Mouse (Mus musculus): ENCODE measurements around the gene Trpc1. TPM values are rescaled to one million over a fixed set of nuclear protein-coding genes. Genes with fewer than 3 reads are reported as not detected.

Gene Trpc1
- 1 to 10 TPM; 4.9 to 5.5 TPM for total RNA-seq (2021)
- long read RNA-seq, experiment 1 = 0 reads
- long read RNA-seq, experiment 2, partial matches to known transcripts = 1 of 2 reads
- long read RNA-seq, experiment 2, other reads (novel, unspliced or antisense) = 0 of 2 reads

DNA sequence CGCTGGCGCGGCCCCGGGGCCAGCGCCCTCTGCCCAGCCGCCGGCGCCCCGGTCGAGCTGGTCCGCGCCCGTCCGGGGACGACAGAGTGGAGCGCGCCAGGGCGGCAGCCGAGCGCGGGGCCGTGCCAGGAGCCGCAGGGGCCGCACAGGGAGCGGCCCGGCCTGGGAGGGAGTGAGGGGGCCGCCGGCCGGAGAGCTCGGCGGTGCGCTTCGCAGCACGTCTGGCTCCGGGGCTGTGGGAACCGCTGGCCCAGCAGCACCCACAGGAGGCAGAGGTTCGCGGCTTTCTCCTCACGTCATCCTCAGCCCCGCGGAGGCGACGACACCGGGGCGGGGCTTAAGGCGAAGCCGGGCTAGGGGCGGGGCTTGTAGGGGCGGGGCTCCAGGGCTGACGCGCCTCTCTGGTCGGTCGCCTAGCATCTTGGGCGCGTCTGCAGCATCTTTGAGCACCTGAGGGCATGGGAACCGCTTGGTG, at the start of gene Trpc1:
Gene Trpc1 (minus strand): TSS at position 339 of the 475 bp plus-strand sequence.
- DNase-seq = peak; percentile 88

DNA sequence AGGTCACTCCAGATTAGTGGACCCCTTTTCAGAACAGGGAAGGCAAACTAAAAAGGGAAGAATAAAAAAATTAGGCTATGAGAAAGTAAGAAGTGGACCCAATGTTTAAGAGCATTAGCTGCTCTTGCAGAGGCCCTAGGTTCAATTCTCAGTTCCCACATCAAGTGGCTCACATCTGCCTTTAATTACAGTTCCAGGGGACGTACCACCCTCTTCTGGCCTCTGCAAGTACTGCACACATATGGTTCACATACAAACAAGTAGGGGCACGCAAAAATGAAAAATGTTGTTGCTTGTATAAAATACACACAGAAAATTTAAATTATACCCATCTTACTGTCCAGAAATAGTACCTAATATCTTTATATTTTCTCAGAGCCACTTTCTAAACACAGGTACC, 46.1 kb upstream of the Trpc1 start:
- DNase-seq = no peak

DNA sequence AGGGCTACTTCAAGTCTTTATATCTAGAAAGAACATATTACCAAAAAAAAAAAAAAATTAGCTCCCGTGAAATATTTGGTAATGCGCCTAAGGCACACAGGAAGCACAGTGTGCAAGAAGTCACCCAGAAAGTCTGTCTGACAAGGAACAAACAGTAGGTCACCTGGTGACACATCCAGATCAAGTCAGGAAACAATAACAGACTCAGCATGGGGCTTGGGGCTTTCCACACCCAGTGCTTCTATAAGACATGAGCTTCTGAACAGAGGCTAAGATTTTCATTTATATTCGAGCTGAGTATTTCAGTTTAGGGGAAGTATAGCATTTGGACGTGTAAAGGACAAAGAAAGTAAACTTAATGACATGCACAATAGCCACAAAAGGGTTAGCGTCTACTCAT, 45.7 kb upstream of the Trpc1 start:
- DNase-seq = no peak

DNA sequence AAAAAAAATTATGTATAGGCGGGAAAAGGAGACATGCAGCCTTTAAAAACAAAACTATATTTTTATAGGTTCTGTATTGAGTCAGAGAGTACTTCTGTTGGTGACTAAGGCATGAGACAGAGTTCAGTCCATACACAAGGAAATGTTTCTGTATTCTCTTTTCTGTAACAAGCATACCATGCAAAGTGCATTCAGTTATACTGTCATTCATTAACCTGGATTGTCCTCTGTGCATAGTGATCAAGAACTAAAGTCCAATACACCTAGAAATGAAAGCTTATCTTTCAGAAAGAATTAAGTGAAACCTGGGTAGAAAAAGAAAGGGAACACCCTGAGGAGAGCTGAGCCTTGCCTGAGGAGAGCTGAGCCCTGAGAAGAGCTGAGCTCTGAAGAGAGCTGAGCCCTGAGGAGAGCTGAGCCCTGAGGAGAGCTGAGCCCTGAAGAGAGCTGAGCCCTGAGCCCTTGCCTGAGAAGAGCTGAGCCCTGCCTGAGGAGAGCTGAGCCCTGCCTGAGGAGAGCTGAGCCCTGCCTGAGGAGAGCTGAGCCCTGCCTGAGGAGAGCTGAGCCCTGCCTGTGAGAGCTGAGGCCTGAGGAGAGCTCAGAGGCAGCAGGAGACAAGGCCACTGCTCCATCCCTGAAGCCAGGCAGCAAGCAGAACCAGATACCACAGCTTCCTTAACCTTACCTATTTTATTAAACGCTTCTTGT, 45.1 kb upstream of the Trpc1 start:
- no peak for DNase-seq

DNA sequence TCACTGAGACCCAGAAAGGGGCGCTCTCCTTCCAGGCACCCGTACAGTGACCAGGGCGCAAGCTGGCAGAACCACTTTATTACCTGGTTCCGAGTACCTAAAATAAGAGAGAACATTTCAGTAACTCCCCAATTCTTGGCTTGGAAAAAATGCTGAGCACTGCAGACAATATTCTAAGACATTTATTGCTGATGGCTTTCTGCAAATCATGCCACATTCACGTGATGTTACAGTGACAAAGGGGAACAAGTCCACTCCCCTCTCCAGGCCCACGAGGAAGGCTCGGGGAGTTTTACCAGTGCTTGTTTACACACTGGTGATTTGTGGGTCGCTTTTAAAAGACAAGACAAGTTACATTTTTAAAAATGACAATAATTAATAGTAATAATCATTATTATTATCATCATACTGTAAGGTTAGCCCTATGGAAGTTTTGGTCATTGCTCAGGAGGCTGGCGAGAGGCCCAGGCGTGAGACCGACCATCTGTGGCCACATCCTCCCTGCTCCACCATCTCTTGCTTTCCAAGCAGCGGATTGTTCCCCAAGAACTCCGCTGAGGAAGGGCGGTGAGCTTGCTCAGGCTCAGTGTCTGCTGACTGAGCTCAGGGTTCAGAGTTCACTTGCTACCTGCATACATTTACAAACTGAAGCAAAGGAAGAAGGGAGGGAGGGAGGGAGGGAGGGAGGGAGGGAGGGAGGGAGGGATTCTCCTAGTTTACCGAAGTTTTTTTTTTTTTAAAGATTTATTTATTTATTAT, 44.0 kb upstream of the Trpc1 start:
- no peak for DNase-seq

DNA sequence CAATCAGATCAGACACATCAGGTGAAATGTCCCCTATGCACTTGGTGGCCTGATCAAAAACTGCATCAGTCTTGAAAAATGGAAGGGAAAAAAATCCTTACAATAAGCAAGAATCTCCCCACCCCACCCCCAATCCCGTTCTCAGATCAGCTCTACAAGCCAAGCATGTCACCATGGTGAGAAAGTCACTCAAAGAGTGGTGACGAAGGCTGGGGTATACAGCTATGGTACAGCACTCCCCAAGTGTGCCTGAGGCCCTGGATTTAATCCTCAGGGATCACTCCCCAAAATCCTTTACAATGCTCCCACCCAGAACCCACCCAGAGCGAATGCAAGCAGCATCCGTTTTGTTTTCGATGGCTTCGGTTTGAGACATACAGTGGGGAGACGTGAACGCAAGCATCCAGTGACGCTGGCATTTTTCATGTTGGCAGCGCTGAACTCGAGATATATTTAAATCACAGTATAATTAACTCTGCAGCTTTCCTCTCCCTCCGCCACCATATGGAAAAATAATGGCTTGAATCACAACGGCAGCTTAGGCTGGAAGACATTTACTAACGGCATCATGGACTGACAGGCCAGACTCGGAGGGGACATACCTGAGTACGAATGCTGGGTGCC, 34.8 kb upstream of the Trpc1 start:
- no peak for DNase-seq

DNA sequence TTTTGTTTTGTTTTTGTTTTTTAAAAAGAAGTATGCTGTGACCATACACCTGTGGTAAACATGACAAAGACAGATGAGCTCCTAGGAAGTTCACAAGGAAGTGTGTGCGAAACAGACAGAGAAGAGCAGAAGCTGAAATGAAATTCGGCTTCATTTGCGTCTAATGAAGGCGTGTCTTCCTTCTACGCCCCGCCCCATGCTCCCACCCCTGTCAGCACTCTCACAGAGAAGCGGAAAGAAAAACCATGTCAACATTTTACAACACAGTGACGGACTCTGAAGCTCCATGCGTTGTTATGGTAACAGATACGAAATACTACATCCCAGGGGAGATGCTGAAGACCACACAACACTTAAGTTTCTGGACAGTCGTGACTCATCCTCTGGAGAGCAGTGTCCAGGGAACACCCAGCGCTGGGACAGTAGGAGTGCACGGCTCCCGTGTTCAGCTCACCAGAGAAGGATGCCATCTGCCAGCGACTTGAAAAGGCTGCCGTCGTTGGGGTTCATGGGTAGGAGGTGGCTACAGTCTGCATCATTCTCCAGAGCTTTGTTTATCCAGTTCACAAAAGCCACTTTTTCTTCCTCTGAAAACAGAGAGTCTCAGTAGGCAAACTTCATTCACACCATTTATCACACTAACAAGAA, 33.6 kb upstream of the Trpc1 start:
- no peak for DNase-seq

DNA sequence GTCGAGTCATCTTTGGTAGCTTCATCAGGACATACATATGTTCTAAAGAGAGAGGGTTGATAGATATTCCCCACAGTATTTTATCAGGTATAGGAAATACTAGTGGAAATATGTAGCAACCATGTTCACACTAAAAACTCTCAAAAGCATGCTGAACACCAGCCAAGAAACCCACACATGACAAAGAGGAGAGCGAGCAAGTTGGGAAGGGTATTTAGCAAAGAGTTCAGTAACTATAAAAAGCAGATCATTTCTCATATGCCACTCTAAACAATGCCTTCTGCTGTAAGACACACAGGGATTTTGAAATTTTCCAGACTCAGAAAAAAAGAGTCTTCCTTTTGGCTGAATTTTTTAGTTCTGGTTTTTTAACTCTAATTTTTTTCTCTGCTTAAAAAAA, 21.5 kb upstream of the Trpc1 start:
- no peak for DNase-seq

DNA sequence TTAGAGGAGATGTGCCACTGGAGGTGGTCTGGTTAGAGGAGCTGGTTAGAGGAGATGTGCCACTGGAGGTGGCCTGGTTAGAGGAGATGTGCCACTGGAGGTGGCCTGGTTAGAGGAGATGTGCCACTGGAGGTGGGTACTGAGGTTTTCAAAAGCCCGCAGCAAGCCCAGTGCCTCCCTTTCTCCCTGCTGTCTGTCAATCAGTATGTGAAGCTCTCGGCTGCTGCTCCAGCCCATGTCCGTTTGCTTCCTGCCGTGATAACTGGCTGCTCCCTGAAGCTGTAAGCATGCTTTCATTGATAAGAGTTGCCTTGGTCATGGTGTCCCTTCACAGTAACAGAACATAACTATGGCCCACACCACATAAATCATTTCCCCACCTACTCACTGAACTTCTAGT, 13.0 kb upstream of the Trpc1 start:
- DNase-seq = no peak

DNA sequence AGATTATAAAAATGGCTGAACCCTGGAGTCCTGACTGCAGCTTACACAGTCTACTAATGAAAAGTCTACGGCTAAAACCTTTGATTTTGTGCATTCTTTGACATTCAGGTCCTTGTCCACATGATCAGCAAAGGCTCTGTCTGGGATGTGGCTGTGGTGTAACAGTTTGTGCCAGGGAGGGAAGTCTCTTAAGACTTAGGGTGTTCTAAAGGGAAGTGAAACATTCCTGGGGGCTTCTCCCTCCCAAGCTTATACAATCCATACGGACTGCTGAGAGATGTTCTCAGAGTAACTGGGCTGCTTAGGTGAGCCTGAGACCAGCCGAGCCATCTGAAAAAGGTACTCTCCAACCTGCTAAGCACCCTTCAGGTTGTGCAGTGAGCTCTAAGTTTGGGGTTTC, 12.1 kb upstream of the Trpc1 start:
- no peak for DNase-seq

DNA sequence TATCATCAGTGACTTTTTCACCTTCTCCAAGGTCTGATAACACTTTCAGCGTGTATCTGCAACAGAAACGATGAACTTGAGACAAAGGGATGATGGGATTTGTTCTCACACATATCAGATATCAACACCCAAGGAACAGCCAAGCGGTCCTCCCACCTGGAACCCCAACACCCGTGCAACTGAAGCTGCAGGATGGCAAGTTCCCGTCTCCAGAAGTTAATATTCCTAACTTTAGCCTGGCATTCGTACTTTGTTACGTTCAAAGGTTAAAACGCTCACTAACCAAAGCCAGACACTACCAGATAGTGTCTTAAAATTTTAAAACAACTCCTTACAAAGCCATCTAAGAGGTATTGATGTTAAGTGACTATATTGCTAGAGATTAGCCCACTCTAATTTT, 11.2 kb upstream of the Trpc1 start:
- no peak for DNase-seq

DNA sequence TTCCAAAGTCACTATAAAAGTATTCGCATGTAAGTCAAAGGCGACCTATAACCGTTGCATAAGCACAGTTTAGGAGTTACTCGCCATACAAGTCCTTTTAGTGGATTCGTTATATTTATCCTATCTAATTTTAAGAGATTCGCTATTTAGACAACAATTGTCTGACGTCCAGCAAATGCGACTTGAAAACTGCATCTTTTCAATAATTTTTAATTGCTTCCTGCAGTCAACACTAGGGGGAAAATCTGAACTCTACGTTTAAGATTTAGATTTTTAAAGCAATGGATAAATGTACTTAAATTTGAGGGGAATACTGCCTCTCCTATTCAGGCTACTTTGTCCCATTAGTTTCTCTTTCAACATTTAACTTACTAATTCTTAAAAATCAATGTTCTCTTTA, 571 bp upstream of the Trpc1 start:
- DNase-seq = no peak

DNA sequence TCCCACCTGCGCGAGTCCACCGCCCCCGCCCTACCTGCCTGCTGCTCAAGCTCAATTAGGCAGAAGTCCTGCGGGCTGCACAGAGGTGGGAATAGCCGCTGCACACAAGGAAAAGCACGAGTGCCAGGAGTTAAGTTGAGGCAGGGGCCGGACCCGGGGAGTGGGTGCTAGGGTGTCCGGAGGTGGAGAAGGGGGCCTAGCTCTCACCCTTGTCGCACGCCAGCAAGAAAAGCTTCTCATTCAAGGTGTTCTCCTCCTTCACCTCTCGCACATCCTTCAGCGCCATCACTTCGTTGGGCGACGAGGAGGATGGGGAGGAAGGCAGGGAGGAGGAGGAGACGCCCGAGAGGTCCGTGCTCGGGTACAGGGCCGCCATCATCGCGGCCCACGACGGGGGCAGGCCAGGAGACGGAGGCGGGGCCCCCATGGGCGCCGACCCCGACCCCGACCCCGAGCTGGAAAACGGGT, 680 bp downstream of the Trpc1 start:
- DNase-seq = peak; percentile 9

DNA sequence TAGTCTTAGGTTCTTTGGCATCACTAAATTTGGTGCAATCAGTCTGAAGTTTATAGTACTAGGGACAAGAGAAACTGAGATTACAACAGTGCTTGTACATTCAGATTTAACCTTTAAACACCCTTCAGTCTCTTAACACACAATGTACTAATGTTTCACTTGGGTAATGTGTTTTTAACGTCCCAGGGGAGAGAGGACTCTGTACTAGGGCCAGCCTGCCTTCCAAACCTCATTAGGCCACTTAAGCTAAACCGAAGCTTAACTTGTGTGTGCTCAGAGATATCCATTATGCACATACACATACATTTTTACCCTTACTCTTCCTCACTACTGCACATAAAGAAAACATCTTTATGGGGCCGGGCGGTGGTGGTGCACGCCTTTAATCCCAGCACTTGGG, 2.9 kb downstream of the Trpc1 start:
- DNase-seq = no peak

DNA sequence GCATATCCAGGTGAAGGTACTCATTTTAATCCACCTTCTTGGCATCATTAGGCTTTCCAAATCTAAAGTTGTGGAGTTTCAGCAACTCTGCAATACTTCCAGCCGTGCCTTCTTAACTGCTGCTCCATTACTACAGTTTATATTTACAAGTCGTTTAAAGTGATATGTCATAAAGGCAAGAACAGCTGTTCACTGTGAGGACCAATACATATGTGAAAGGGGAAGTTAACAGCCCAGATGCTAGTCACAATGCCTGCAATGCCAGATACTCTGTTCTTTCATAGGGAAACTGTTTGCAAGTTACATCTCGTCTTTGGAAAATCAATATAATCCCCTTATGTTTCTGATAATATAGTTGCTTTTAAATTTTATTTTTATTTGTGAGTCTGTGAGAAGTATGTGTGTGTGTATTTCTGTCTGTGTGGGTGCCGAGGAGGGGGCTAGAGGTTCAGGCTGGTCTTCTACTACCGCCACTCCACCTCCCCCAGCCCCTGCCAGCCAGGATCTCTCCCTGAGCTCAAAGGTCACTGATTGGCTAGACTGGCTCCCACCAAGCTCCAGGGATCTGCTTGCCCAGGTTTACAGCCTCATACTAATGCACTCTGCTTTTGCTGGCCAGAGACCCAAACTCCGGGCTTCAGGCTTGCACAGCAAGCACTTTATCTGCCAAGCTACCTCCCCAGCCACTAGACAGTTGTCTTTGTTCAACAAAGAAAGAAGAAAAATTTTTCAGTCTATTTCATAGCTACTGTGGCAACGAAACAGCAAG, 5.1 kb downstream of the Trpc1 start:
- no peak for DNase-seq

DNA sequence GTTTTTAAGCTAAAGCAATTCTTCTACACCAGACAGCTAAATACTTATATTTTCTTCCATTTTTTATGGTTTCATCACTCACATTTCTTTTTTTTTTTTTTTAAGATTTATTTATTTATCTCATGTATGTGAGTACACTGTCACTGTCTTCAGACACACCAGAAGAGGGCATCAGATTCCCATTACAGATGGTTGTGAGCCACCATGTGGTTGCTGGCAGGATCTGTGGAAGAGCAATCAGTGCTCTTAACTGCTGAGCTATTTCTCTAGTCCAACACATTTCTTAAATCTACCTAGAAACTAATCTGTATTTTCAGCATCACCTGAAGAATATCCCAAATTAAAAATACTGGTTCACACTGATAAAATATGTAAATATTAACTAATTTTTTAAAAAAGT, 13.9 kb downstream of the Trpc1 start:
- no peak for DNase-seq

DNA sequence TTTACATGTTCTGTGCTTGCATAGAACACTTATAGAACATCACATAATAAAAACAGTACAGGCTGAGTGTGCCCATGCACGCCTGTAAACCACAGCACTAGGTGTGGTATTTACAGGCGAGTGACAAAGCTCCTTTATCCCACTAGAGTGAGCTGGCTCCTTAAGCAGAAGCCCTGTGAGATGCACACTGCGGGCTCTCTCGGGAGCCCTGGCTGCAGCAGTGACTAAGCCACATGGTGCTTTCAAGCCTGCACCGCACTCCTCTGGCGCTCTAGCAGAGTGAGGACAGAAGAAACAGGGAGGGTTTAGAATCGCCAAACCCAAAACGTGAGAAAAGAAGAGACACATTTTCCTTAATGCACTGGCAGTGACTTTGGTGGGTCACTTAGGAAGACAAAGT, 37.6 kb downstream of the Trpc1 start:
- no peak for DNase-seq

DNA sequence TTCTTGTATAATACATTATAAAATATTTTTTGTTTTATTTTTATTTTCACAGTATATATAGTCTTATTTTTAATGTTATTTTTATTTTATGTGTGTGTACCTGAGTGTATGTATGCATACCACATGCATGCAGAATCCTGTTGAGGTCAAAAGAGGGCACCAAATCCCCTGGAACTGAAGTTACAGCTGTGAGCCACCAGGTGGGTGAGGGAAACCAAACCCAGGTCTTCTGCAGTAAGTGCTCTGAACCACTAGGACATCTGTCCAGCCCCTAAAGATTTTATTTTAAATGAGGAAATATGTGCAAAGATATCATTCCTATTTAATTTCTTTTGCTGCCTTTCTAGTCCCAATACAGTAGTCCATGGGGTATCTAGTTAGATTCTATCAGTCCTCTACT, 41.2 kb downstream of the Trpc1 start:
- no peak for DNase-seq

DNA sequence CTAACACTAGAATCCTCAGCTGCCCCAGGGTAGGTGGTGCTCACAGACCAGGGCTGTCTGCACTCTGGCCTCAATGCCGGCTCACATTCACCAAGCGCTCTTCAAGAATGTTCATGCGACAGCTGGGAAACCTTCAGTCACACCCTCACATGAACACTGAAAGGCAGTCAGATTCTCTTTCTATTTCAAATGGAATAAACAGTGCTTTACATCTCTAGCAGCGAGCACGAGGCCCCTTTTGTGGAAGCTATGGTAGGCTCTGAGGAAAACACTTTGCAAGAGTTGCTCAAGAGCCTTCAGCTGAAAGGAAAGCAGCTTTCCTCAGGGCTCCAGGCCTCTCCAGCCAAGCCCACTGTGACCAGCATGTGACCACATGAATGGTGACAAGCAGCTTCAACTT, 44.8 kb downstream of the Trpc1 start:
- no peak for DNase-seq

DNA sequence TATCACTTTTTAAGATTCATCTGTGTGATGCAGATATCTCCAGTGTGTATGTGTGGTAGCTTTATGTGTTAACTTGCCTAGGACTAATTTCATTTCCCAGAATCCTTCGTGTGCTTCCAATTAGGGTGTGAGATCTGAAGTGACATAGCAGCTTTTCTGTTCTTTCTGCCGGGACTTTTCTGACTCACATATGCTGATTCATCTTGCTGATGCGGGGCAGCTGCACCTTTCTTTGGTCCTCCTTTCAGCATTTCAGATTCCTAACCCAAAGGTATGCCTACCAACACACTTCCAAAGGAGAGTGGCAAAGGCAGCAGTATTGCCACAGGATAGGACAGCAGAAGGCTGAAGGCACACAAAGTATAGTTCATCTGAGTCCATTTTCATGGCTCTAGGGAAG, 46.1 kb downstream of the Trpc1 start:
- no peak for DNase-seq

DNA sequence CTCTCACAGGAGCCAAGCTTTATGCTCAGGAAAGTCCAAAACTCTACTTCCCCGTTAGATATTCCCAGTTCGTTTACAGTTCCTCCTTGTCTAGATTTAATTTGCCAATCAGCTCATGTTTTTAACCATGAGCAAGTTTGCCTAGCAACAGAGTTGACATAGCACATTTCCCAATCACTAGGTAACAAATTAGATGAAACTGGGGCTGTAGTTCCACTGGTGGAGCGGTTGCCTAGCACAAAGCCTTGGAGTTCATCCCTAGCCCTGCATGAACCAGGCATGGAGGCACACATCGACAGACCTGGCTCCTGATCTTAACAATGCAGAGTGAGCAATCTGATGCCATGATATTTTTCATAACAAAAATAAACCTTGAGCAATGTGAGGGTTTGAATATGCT, 50.9 kb downstream of the Trpc1 start:
- DNase-seq = no peak

DNA sequence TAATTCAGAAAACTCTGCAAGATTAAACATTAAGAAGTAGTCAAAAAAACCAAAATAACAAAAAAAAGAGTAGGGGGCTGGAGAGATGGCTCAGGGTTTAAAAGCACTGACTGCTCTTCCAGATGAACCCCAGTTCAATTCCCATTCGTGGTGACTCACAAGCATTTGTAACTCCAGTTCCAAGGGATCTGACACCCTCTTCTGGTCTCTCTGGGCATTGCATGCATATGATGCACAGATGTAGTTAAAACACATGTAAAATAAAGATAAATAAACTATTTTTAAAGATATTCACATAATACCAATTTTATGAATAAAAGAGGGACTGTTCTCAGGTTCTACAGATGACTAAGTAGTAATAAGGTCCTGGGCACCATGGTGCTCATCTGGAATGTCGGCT, 52.4 kb downstream of the Trpc1 start:
- peak; percentile 56 for DNase-seq

All from adrenal gland, postnatal 10 days (tissue).